Comparison of ENCODE assay signal across 16 mouse cellular contexts in genomic region chr17:71040582-71040880, GRCm38 (mm10). TPM values are rescaled to one million over a fixed set of nuclear protein-coding genes. Genes with fewer than 3 reads are reported as not detected.
DNase-seq lines count a peak whose midpoint lies in the region; ATAC-seq and TF ChIP-seq lines count a peak whose summit lies in the region.
"Had no signal": no experiment of that assay in that cellular context is flagged by ENCODE, and none has a peak within 500 bp of the region (broad histone marks: within the 10 kb centered on the region; RNA-seq: fewer than 3 reads in every experiment).

No protein-coding gene starts in this region.

- TF ChIP-seq CTCF in heart, postnatal 0 days (IDR thresholded peaks at IDR 0.05; ENCODE audit: low read depth) = no peak

- peak overlapping the region; percentile 49 for H3K27ac ChIP-seq in heart, postnatal 0 days (ENCODE audit: low read depth)
- peak overlapping the region; percentile 80 for H3K27ac ChIP-seq in limb, embryonic 12.5 days
- H3K27ac ChIP-seq: embryonic facial prominence, embryonic 12.5 days; midbrain, embryonic 13.5 days had no signal

- TF ChIP-seq EP300 in heart, postnatal 0 days (IDR thresholded peaks at IDR 0.05; ENCODE audit: low read depth) = no peak

- peaks cover 79% of the 10 kb centered on the region for H3K36me3 ChIP-seq in heart, postnatal 0 days (replicated peaks; ENCODE audit: control insufficient read depth, insufficient read depth, low read length)
- H3K36me3 ChIP-seq in limb, embryonic 12.5 days = no peaks in the 10 kb centered on the region
- H3K36me3 ChIP-seq: embryonic facial prominence, embryonic 12.5 days; midbrain, embryonic 13.5 days had no signal

- peaks cover 28% of the 10 kb centered on the region for H3K4me1 ChIP-seq in heart, postnatal 0 days (ENCODE audit: control insufficient read depth, insufficient read depth)
- H3K4me1 ChIP-seq in limb, embryonic 12.5 days (replicated peaks) = peaks cover 33% of the 10 kb centered on the region

- no peak for ATAC-seq in heart, postnatal 0 days (ENCODE audit: insufficient read depth, low read depth)
- no peak for ATAC-seq in limb, embryonic 12.5 days (ENCODE audit: insufficient number of reproducible peaks, insufficient read depth, low FRiP score, low TSS enrichment, low read depth)
- ATAC-seq: activated CD4-positive, CD25-positive, alpha-beta regulatory T cell, adult 4 months; hindbrain, embryonic 16.5 days had no signal

- no peak overlapping the region for H3K4me3 ChIP-seq in heart, postnatal 0 days (ENCODE audit: low read depth, low read length)
- no peak overlapping the region for H3K4me3 ChIP-seq in limb, embryonic 12.5 days (replicated peaks)
- H3K4me3 ChIP-seq: embryonic facial prominence, embryonic 12.5 days; midbrain, embryonic 13.5 days; myocyte had no signal

- no peak overlapping the region for H3K4me2 ChIP-seq in heart, postnatal 0 days (ENCODE audit: low read depth, low read length)
- no peak overlapping the region for H3K4me2 ChIP-seq in limb, embryonic 12.5 days
- H3K4me2 ChIP-seq: embryonic facial prominence, embryonic 12.5 days; midbrain, embryonic 13.5 days had no signal

- H3K9me3 ChIP-seq in heart, postnatal 0 days (replicated peaks; ENCODE audit: control insufficient read depth, low read length) = no peaks in the 10 kb centered on the region
- no peaks in the 10 kb centered on the region for H3K9me3 ChIP-seq in limb, embryonic 12.5 days
- H3K9me3 ChIP-seq: embryonic facial prominence, embryonic 12.5 days; midbrain, embryonic 13.5 days had no signal

- no peak overlapping the region for H3K9ac ChIP-seq in heart, postnatal 0 days (replicated peaks; ENCODE audit: low read depth, low read length)
- H3K9ac ChIP-seq in limb, embryonic 12.5 days (replicated peaks) = no peak overlapping the region
- H3K9ac ChIP-seq: embryonic facial prominence, embryonic 12.5 days; midbrain, embryonic 13.5 days had no signal

- H3K27me3 ChIP-seq in heart, postnatal 0 days (ENCODE audit: control insufficient read depth, insufficient read depth, low read length) = no peaks in the 10 kb centered on the region
- no peaks in the 10 kb centered on the region for H3K27me3 ChIP-seq in limb, embryonic 12.5 days
- H3K27me3 ChIP-seq: embryonic facial prominence, embryonic 12.5 days had no signal

- peak; percentile 13 for DNase-seq in embryo, embryonic 11 days
- DNase-seq in embryo, embryonic 9.5 days (ENCODE audit: extremely low spot score) = no peak
- no peak for DNase-seq in heart, postnatal 0 days (ENCODE audit: low spot score)
- no peak for DNase-seq in heart, postnatal 4 days
- peak; percentile 96 for DNase-seq in 416B (ENCODE audit: low read depth)
- DNase-seq in thymus, postnatal 10 days (ENCODE audit: low spot score in 2 of 2) = no peak
- DNase-seq in thymus, postnatal 25 days = no peak
- DNase-seq: adrenal gland, postnatal 36 days; cerebellum, postnatal 10 days; thymus, adult 2 months had no signal

- WGBS in heart, postnatal 0 days = 35% methylated on average over 5 of the region's 5 CpGs
- 63% methylated on average over 5 of the region's 5 CpGs for WGBS in limb, embryonic 12.5 days

RNA-seq across cellular contexts. Expression of gene Myl12a, which starts 37.9 kb away (rescaled TPM):
- 429 and 487 TPM in 2 replicates for total RNA-seq in heart, postnatal 0 days (2014; rRNA removed; ENCODE audit: low replicate concordance)
- polyA plus RNA-seq in heart, postnatal 0 days (2015; fragmentation: Nextera tagmentation; extraction: Ambion mirVana) = 773 and 817 TPM in 2 replicates
- total RNA-seq in heart, postnatal 4 days (2021) = 100 to 1,000 TPM; 733 to 785 TPM
- 586 and 602 TPM in 2 replicates for polyA plus RNA-seq in limb, embryonic 12.5 days (2016; fragmentation: Nextera tagmentation; extraction: Ambion mirVana)

RNA-seq across cellular contexts. Expression of gene Myom1, which starts 38.1 kb away (rescaled TPM):
- 392 and 459 TPM in 2 replicates for total RNA-seq in heart, postnatal 0 days (2014; rRNA removed; ENCODE audit: low replicate concordance)
- 214 and 238 TPM in 2 replicates for polyA plus RNA-seq in heart, postnatal 0 days (2015; fragmentation: Nextera tagmentation; extraction: Ambion mirVana)
- total RNA-seq in heart, postnatal 4 days (2021) = 100 to 1,000 TPM; 944 to 986 TPM
- 7.6 and 8.6 TPM in 2 replicates for polyA plus RNA-seq in limb, embryonic 12.5 days (2016; fragmentation: Nextera tagmentation; extraction: Ambion mirVana)

Comparison
In these comparisons a context has a peak if more than half of its experiments do, and no peak if none do; other contexts are left out.
1. DNase-seq: peak in embryo, embryonic 11 days (single experiment) and 416B (single experiment); none in embryo, embryonic 9.5 days (single experiment), heart, postnatal 0 days (single experiment), heart, postnatal 4 days (single experiment), thymus, postnatal 10 days (0 of 2) and thymus, postnatal 25 days (single experiment).